Mouse (Mus musculus): ENCODE results near the gene Tmem176b. TPM values are rescaled to one million over a fixed set of nuclear protein-coding genes. Genes with fewer than 3 reads are reported as not detected.
A peak's percentile ranks its signal among the peaks of the same experiment; 100 is the strongest.

Tmem176b gene
- polyA plus RNA-seq (2012; rRNA removed) = 206 and 265 TPM in 2 replicates

DNA sequence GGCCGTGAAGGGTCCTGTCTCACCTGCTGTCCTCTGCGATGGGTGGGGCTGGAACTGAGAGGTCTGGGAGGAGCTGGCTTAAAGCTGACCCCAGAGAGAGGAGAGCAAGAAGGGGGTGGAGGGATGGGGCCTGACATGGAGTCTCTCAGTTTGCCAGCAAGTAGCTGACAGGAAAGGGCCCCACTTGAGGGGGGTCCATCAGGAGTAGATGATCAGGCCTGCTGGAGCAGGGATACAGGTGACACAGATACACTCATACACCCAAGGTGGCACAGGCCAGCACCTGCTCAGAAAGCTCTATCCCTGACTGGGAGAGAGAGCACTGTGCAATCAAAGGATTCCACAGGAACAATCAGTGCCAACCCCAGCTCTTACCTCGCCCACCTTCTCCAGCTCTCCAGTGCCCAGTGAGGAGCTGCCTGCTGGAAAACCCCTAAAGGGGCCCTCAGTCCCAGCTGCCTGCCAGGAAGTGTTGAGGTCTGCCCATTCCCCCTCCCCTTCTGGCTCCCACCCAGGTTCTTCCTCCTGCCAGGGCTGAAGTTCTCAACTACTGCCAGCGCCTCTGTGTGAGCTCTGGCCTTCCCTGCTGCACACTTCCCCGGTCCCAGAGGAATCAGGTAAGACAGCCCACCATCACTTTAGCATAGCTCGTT is at the start of gene Tmem176b:
Gene Tmem176b, minus strand, starts transcription at position 524 of the 653 bp plus-strand sequence.
- Histone ChIP-seq H3K27ac (ENCODE audit: control insufficient read depth, insufficient read depth, low read length) (peak within 1 kb of the TSS; percentile 52; the same call in 1 of the 2 replicates), H3K27me3 (ENCODE audit: control insufficient read depth, insufficient read depth, low read length) (no peaks in the 10 kb centered on the region), H3K4me1 (replicated peaks; ENCODE audit: control insufficient read depth, insufficient read depth, low read length) (peaks cover 25% of the 10 kb centered on the region), H3K36me3 (ENCODE audit: control insufficient read depth, insufficient read depth, low read length) (no peaks in the 10 kb centered on the region), H3K4me3 (ENCODE audit: control insufficient read depth, insufficient read depth, low read length) (peak within 1 kb of the TSS; percentile 48)
- no peak for TF ChIP-seq CTCF (IDR thresholded peaks at IDR 0.05; ENCODE audit: borderline replicate concordance, control insufficient read depth, extremely low read depth, insufficient read depth, low read length, poor library complexity)
- TF ChIP-seq POLR2A (IDR thresholded peaks at IDR 0.05; ENCODE audit: control insufficient read depth, extremely low read depth, insufficient read depth, low read length, poor library complexity) = no peak
- WGBS = 14% methylated on average over 6 of the region's 6 CpGs
- peak; percentile 50 for DNase-seq

DNA sequence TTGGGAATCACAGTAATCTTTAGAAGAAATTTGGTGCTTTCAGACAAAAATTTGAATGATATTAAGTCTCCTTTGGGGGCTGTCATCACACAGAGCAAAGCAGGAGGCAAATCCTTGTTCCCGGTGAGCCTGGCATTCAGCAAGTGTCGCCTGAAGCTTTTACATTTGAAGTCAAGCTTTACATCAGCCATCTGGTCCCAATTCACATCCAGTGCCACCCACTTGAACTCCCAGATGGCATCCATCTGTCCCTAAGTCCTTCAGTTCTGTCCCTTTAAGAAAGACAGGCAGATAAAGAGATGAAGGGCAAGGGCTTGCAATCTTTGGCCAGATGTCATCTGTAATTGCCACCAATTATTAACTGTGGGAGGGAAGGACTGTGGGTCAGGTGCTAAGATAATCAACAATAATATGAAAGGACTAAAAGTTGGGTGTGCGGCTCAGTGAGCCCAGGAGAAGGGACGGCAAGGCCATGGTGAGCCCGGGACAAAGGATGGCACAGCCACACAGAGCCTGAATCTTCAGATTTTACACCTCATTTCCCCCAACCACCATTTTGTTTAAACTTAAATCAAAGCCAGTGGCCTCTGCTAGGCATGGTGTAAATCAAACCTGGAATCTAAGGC is 35.3 kb upstream of the Tmem176b start:
- H3K4me1 ChIP-seq (replicated peaks; ENCODE audit: control insufficient read depth, insufficient read depth, low read length) = no peaks in the 10 kb centered on the region
- no peak for TF ChIP-seq POLR2A (IDR thresholded peaks at IDR 0.05; ENCODE audit: control insufficient read depth, extremely low read depth, insufficient read depth, low read length, poor library complexity)
- no peak for TF ChIP-seq CTCF (IDR thresholded peaks at IDR 0.05; ENCODE audit: borderline replicate concordance, control insufficient read depth, extremely low read depth, insufficient read depth, low read length, poor library complexity)
- no peaks in the 10 kb centered on the region for H3K36me3 ChIP-seq (ENCODE audit: control insufficient read depth, insufficient read depth, low read length)
- no peak overlapping the region for H3K4me3 ChIP-seq (ENCODE audit: control insufficient read depth, insufficient read depth, low read length)
- H3K27me3 ChIP-seq (ENCODE audit: control insufficient read depth, insufficient read depth, low read length) = no peaks in the 10 kb centered on the region
- no peak overlapping the region for H3K27ac ChIP-seq (ENCODE audit: control insufficient read depth, insufficient read depth, low read length)
- 97% methylated on average over 5 of the region's 5 CpGs for WGBS
- no peak for DNase-seq

DNA sequence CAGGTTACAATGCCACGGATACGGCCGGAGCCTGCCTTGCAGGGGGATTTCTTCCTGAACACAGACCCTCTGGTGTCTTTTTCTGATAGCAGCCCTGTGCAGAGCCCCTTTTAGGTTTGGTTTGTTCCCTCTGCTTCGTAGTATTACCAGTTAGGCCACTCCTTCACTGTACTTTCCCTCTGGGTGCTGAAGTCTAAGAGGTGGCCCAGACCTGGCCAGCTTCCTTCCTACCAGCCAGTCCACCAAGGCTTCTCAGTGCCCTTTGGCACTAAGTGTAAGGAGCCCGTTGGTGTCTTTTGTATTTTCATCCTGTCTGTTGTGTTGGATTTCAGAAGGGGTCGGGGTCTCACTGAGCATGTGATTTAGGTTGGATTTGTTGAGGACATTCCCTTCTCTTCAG is 34.2 kb upstream of the Tmem176b start:
- Histone ChIP-seq H3K36me3 (ENCODE audit: control insufficient read depth, insufficient read depth, low read length) (no peaks in the 10 kb centered on the region), H3K27me3 (ENCODE audit: control insufficient read depth, insufficient read depth, low read length) (no peaks in the 10 kb centered on the region), H3K27ac (ENCODE audit: control insufficient read depth, insufficient read depth, low read length) (no peak overlapping the region), H3K4me3 (ENCODE audit: control insufficient read depth, insufficient read depth, low read length) (no peak overlapping the region), H3K4me1 (replicated peaks; ENCODE audit: control insufficient read depth, insufficient read depth, low read length) (no peaks in the 10 kb centered on the region)
- TF ChIP-seq POLR2A (IDR thresholded peaks at IDR 0.05; ENCODE audit: control insufficient read depth, extremely low read depth, insufficient read depth, low read length, poor library complexity) = no peak
- no peak for TF ChIP-seq CTCF (IDR thresholded peaks at IDR 0.05; ENCODE audit: borderline replicate concordance, control insufficient read depth, extremely low read depth, insufficient read depth, low read length, poor library complexity)
- no peak for DNase-seq
- 92% methylated on average over 6 of the region's 6 CpGs for WGBS

GRCm38 (mm10) chr6:48874576-48874975 is 33.3 kb upstream of the Tmem176b start:
- H3K27me3 ChIP-seq (ENCODE audit: control insufficient read depth, insufficient read depth, low read length) = no peaks in the 10 kb centered on the region
- H3K4me3 ChIP-seq (ENCODE audit: control insufficient read depth, insufficient read depth, low read length) = no peak overlapping the region
- 86% methylated on average over 4 of the region's 4 CpGs for WGBS
- no peak for DNase-seq
- no peak for TF ChIP-seq CTCF (IDR thresholded peaks at IDR 0.05; ENCODE audit: borderline replicate concordance, control insufficient read depth, extremely low read depth, insufficient read depth, low read length, poor library complexity)
- TF ChIP-seq POLR2A (IDR thresholded peaks at IDR 0.05; ENCODE audit: control insufficient read depth, extremely low read depth, insufficient read depth, low read length, poor library complexity) = no peak
- H3K4me1 ChIP-seq (replicated peaks; ENCODE audit: control insufficient read depth, insufficient read depth, low read length) = no peaks in the 10 kb centered on the region
- no peaks in the 10 kb centered on the region for H3K36me3 ChIP-seq (ENCODE audit: control insufficient read depth, insufficient read depth, low read length)
- no peak overlapping the region for H3K27ac ChIP-seq (ENCODE audit: control insufficient read depth, insufficient read depth, low read length)

DNA sequence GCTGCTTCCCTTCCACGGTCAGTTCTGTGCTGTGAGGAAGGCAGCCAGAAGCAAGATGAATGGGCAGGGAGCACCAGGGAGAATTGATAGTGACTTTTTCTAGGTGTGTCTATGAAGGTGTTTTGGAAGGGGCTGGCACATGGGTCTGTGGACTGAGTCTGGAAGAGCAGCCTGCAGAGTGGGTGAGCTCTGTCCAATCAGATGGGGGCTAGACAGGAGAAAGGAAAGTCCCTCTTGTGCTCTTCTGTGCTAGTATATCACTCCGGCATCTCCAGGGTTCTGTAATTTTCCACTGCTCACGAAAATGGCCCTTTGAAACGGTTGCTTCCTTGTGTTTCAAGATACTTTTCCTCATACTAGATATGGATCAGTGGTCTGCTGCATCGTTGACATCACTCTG is 31.3 kb upstream of the Tmem176b start, which contains the start of gene Aoc1:
Gene Aoc1, plus strand, starts transcription at position 301 of the 400 bp plus-strand sequence.
- DNase-seq = no peak
- Histone ChIP-seq H3K4me3 (ENCODE audit: control insufficient read depth, insufficient read depth, low read length) (no peak within 1 kb of the TSS), H3K36me3 (ENCODE audit: control insufficient read depth, insufficient read depth, low read length) (no peaks in the 10 kb centered on the region), H3K4me1 (replicated peaks; ENCODE audit: control insufficient read depth, insufficient read depth, low read length) (no peaks in the 10 kb centered on the region), H3K27ac (ENCODE audit: control insufficient read depth, insufficient read depth, low read length) (no peak within 1 kb of the TSS), H3K27me3 (ENCODE audit: control insufficient read depth, insufficient read depth, low read length) (no peaks in the 10 kb centered on the region)
- WGBS = 85% methylated on average over 5 of the region's 5 CpGs
- no peak for TF ChIP-seq CTCF (IDR thresholded peaks at IDR 0.05; ENCODE audit: borderline replicate concordance, control insufficient read depth, extremely low read depth, insufficient read depth, low read length, poor library complexity)
- no peak for TF ChIP-seq POLR2A (IDR thresholded peaks at IDR 0.05; ENCODE audit: control insufficient read depth, extremely low read depth, insufficient read depth, low read length, poor library complexity)

- H3K27ac ChIP-seq (ENCODE audit: control insufficient read depth, insufficient read depth, low read length) = no peak overlapping the region
- 88% methylated on average over 2 of the region's 2 CpGs for WGBS
- TF ChIP-seq CTCF (IDR thresholded peaks at IDR 0.05; ENCODE audit: borderline replicate concordance, control insufficient read depth, extremely low read depth, insufficient read depth, low read length, poor library complexity) (no peak), POLR2A (IDR thresholded peaks at IDR 0.05; ENCODE audit: control insufficient read depth, extremely low read depth, insufficient read depth, low read length, poor library complexity) (no peak)
Observed at GRCm38 (mm10) chr6:48869774-48870173, 28.5 kb upstream of the Tmem176b start.

More at GRCm38 (mm10) chr6:48869774-48870173, 28.5 kb upstream of the Tmem176b start:
- Histone ChIP-seq H3K4me3 (ENCODE audit: control insufficient read depth, insufficient read depth, low read length) (no peak overlapping the region), H3K27me3 (ENCODE audit: control insufficient read depth, insufficient read depth, low read length) (no peaks in the 10 kb centered on the region), H3K4me1 (replicated peaks; ENCODE audit: control insufficient read depth, insufficient read depth, low read length) (no peaks in the 10 kb centered on the region), H3K36me3 (ENCODE audit: control insufficient read depth, insufficient read depth, low read length) (no peaks in the 10 kb centered on the region)
- DNase-seq = no peak

Data from thymus, adult 2 months (tissue).